Mouse (Mus musculus): Measurements from ENCODE around the gene Cmc2.

Gene Cmc2

DNA sequence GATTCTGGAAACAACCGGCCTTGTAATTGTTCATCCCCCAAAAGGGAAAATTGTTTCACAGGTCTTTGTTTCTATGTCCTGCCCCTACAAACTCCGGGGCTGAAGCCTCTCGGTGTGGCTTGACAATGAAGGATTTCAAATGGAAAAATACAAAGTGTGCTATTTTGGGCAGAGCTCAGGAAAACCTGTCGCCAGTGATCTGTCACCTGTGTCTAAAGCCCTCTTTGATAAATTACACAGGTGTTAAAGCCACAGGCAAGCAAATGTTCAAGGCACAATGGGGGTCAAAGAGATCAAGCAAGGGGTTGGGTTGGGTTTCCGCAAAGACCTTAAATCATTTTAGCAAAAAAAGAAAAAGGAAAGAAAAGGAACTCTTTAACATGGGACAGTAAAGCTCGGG is 78.6 kb downstream of the Cmc2 start:
- no peak for DNase-seq (ENCODE audit: low spot score in 2 of 2)

Data from urinary bladder, postnatal 4 days (tissue).